Mouse (Mus musculus): Measurements from ENCODE around the gene Ppia. TPM values are rescaled to one million over a fixed set of nuclear protein-coding genes. Genes with fewer than 3 reads are reported as not detected.

Gene Ppia
- polyA plus RNA-seq, 1 experiment, result 3,065 TPM

- peaks cover 24% of the 10 kb centered on the region for H3K79me2 ChIP-seq (ENCODE audit: control insufficient read depth, insufficient read depth)
- no peak overlapping the region for H3ac ChIP-seq (ENCODE audit: control insufficient read depth, insufficient read length)
- no peaks in the 10 kb centered on the region for H3K36me3 ChIP-seq (ENCODE audit: control insufficient read depth, insufficient read depth)
- no peak overlapping the region for H3K4me3 ChIP-seq
- no peaks in the 10 kb centered on the region for H3K27me3 ChIP-seq (ENCODE audit: control insufficient read depth, insufficient read depth, insufficient read length)
- H3K4me2 ChIP-seq (ENCODE audit: low read depth), result no peak overlapping the region
- TF ChIP-seq MAX (IDR thresholded peaks at IDR 0.05; ENCODE audit: low read depth), result no peak
- peak in 1 of 3 experiments; percentile 29 for TF ChIP-seq MYOG (IDR thresholded peaks at IDR 0.05; ENCODE audit: control insufficient read depth in 1 of 3, insufficient read depth in 1 of 3, insufficient read length in 2 of 3, low read depth in 2 of 3)
- TF ChIP-seq MYOD1 (IDR thresholded peaks at IDR 0.05; ENCODE audit: control insufficient read depth in 1 of 3, insufficient read length in 2 of 3, low read depth in 2 of 3), result peak in 1 of 3 experiments; percentile 23
- no peak for TF ChIP-seq SRF (IDR thresholded peaks at IDR 0.05; ENCODE audit: control insufficient read depth, insufficient read length, low read depth)
These were observed 21.4 kb upstream of the Ppia start for GRCm38 (mm10) chr11:6393866-6394265.

GRCm38 (mm10) chr11:6395565-6395964 is 19.7 kb upstream of the Ppia start:
- Histone ChIP-seq H3ac (ENCODE audit: control insufficient read depth, insufficient read length) (no peak overlapping the region), H3K36me3 (ENCODE audit: control insufficient read depth, insufficient read depth) (peaks cover 9% of the 10 kb centered on the region), H3K4me2 (ENCODE audit: low read depth) (no peak overlapping the region), H3K79me2 (ENCODE audit: control insufficient read depth, insufficient read depth) (peaks cover 14% of the 10 kb centered on the region), H3K27me3 (ENCODE audit: control insufficient read depth, insufficient read depth, insufficient read length) (no peaks in the 10 kb centered on the region), H3K4me3 (no peak overlapping the region)
- TF ChIP-seq MYOD1 (IDR thresholded peaks at IDR 0.05; ENCODE audit: control insufficient read depth in 1 of 3, insufficient read length in 2 of 3, low read depth in 2 of 3), result no peak
- TF ChIP-seq USF1 (IDR thresholded peaks at IDR 0.05; ENCODE audit: low read depth), result no peak
- TF ChIP-seq CEBPB (IDR thresholded peaks at IDR 0.05; ENCODE audit: insufficient read depth, poor library complexity, severe bottlenecking), result no peak
- no peak for TF ChIP-seq POLR2A (IDR thresholded peaks at IDR 0.05; ENCODE audit: insufficient read length, low read depth)
- TF ChIP-seq SRF (IDR thresholded peaks at IDR 0.05; ENCODE audit: control insufficient read depth, insufficient read length, low read depth), result no peak
- TF ChIP-seq E2F4 (IDR thresholded peaks at IDR 0.05; ENCODE audit: insufficient read depth), result no peak

GRCm38 (mm10) chr11:6398141-6398540 is 17.1 kb upstream of the Ppia start:
- TF ChIP-seq MAX (IDR thresholded peaks at IDR 0.05; ENCODE audit: low read depth) (no peak), POLR2A (IDR thresholded peaks at IDR 0.05; ENCODE audit: insufficient read length, low read depth) (no peak), MYOG (IDR thresholded peaks at IDR 0.05; ENCODE audit: control insufficient read depth in 1 of 3, insufficient read depth in 1 of 3, insufficient read length in 2 of 3, low read depth in 2 of 3) (no peak), TCF12 (IDR thresholded peaks at IDR 0.05; ENCODE audit: insufficient read depth, poor library complexity, severe bottlenecking) (no peak), CEBPB (IDR thresholded peaks at IDR 0.05; ENCODE audit: insufficient read depth, poor library complexity, severe bottlenecking) (no peak), SRF (IDR thresholded peaks at IDR 0.05; ENCODE audit: control insufficient read depth, insufficient read length, low read depth) (no peak), REST (IDR thresholded peaks at IDR 0.05; ENCODE audit: insufficient read depth, insufficient read length) (no peak), E2F4 (IDR thresholded peaks at IDR 0.05; ENCODE audit: insufficient read depth) (no peak), TCF3 (IDR thresholded peaks at IDR 0.05; ENCODE audit: insufficient read length, low read depth) (no peak), POLR2AphosphoS2 (IDR thresholded peaks at IDR 0.05; ENCODE audit: insufficient read length, low read depth) (no peak), USF1 (IDR thresholded peaks at IDR 0.05; ENCODE audit: low read depth) (no peak), MYOD1 (IDR thresholded peaks at IDR 0.05; ENCODE audit: control insufficient read depth in 1 of 3, insufficient read length in 2 of 3, low read depth in 2 of 3) (no peak)
- Histone ChIP-seq H3K36me3 (ENCODE audit: control insufficient read depth, insufficient read depth) (peaks cover 14% of the 10 kb centered on the region), H3K4me2 (ENCODE audit: low read depth) (no peak overlapping the region), H3ac (ENCODE audit: control insufficient read depth, insufficient read length) (no peak overlapping the region), H3K79me2 (ENCODE audit: control insufficient read depth, insufficient read depth) (no peaks in the 10 kb centered on the region), H3K27me3 (ENCODE audit: control insufficient read depth, insufficient read depth, insufficient read length) (no peaks in the 10 kb centered on the region), H3K4me3 (no peak overlapping the region)

GRCm38 (mm10) chr11:6402515-6403510 is 12.4 kb upstream of the Ppia start:
- Histone ChIP-seq H3K79me2 (ENCODE audit: control insufficient read depth, insufficient read depth) (no peaks in the 10 kb centered on the region), H3K4me2 (ENCODE audit: low read depth) (no peak overlapping the region), H3K27me3 (ENCODE audit: control insufficient read depth, insufficient read depth, insufficient read length) (no peaks in the 10 kb centered on the region), H3K36me3 (ENCODE audit: control insufficient read depth, insufficient read depth) (peaks cover 14% of the 10 kb centered on the region), H3K4me3 (no peak overlapping the region), H3ac (ENCODE audit: control insufficient read depth, insufficient read length) (no peak overlapping the region)
- TF ChIP-seq MYOG (IDR thresholded peaks at IDR 0.05; ENCODE audit: control insufficient read depth in 1 of 3, insufficient read depth in 1 of 3, insufficient read length in 2 of 3, low read depth in 2 of 3) (peak in 1 of 3 experiments; percentile 8), MYOD1 (IDR thresholded peaks at IDR 0.05; ENCODE audit: control insufficient read depth in 1 of 3, insufficient read length in 2 of 3, low read depth in 2 of 3) (no peak)

GRCm38 (mm10) chr11:6403830-6404405 is 11.3 kb upstream of the Ppia start:
- Histone ChIP-seq H3K4me3 (no peak overlapping the region), H3K4me2 (ENCODE audit: low read depth) (no peak overlapping the region), H3ac (ENCODE audit: control insufficient read depth, insufficient read length) (no peak overlapping the region), H3K79me2 (ENCODE audit: control insufficient read depth, insufficient read depth) (no peaks in the 10 kb centered on the region), H3K36me3 (ENCODE audit: control insufficient read depth, insufficient read depth) (peaks cover 14% of the 10 kb centered on the region), H3K27me3 (ENCODE audit: control insufficient read depth, insufficient read depth, insufficient read length) (no peaks in the 10 kb centered on the region)
- TF ChIP-seq USF1 (IDR thresholded peaks at IDR 0.05; ENCODE audit: low read depth) (no peak), TCF3 (IDR thresholded peaks at IDR 0.05; ENCODE audit: insufficient read length, low read depth) (no peak), CEBPB (IDR thresholded peaks at IDR 0.05; ENCODE audit: insufficient read depth, poor library complexity, severe bottlenecking) (no peak), MYOD1 (IDR thresholded peaks at IDR 0.05; ENCODE audit: control insufficient read depth in 1 of 3, insufficient read length in 2 of 3, low read depth in 2 of 3) (no peak), TCF12 (IDR thresholded peaks at IDR 0.05; ENCODE audit: insufficient read depth, poor library complexity, severe bottlenecking) (no peak), POLR2A (IDR thresholded peaks at IDR 0.05; ENCODE audit: insufficient read length, low read depth) (no peak), SRF (IDR thresholded peaks at IDR 0.05; ENCODE audit: control insufficient read depth, insufficient read length, low read depth) (no peak), POLR2AphosphoS2 (IDR thresholded peaks at IDR 0.05; ENCODE audit: insufficient read length, low read depth) (no peak), MAX (IDR thresholded peaks at IDR 0.05; ENCODE audit: low read depth) (no peak), MYOG (IDR thresholded peaks at IDR 0.05; ENCODE audit: control insufficient read depth in 1 of 3, insufficient read depth in 1 of 3, insufficient read length in 2 of 3, low read depth in 2 of 3) (no peak), REST (IDR thresholded peaks at IDR 0.05; ENCODE audit: insufficient read depth, insufficient read length) (no peak)

All from myocyte (in vitro differentiated cells).